Mouse (Mus musculus) E14TG2a.4 (cell line): Measurements from ENCODE around the gene Wdcp.

ENCODE experiments used
- CTCF ChIP-seq: conservative IDR thresholded peaks from 2 replicates; pipeline ENCODE4 v1.5.1; 2014; ENCODE audit warnings: low read length
- POU5F1 ChIP-seq: IDR thresholded peaks from 2 replicates; pipeline ENCODE4 v1.6.1; 2014; ENCODE audit warnings: low read length, borderline replicate concordance

- no peak for TF ChIP-seq CTCF
- TF ChIP-seq POU5F1, result no peak
Measured at GRCm38 (mm10) chr12:4873531-4873930, 30.4 kb downstream of the Wdcp start.
